Mouse (Mus musculus) kidney, adult 8-10 months (tissue): ENCODE data around the gene Ercc1.
A peak's percentile ranks its signal among the peaks of the same experiment; 100 is the strongest.

Experiments
- DNase-seq, 2 experiments: peaks; one replicate each; pipeline ENCODE4 v3.0.0; 2022

Gene Ercc1

DNA sequence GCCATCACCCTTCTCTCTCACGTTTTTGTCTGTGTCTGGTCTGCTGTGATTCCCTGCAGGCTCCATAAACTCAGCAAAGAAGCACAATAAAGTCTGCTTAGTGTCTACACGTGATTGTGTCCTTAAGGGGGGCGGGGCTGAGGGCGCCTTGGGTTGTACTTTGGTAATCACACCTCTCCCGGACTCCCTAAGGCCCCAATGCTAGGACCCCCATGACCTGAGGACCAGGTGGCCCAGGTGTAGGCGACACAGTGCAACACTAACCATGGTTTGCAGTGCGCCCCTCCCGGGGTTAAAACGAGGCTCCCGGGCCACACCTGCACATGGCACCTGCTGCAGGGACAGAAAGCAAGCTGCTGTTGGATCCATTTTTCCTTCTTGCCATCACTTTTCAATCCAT lies 3.3 kb upstream of the Ercc1 start:
- no peak for DNase-seq

DNA sequence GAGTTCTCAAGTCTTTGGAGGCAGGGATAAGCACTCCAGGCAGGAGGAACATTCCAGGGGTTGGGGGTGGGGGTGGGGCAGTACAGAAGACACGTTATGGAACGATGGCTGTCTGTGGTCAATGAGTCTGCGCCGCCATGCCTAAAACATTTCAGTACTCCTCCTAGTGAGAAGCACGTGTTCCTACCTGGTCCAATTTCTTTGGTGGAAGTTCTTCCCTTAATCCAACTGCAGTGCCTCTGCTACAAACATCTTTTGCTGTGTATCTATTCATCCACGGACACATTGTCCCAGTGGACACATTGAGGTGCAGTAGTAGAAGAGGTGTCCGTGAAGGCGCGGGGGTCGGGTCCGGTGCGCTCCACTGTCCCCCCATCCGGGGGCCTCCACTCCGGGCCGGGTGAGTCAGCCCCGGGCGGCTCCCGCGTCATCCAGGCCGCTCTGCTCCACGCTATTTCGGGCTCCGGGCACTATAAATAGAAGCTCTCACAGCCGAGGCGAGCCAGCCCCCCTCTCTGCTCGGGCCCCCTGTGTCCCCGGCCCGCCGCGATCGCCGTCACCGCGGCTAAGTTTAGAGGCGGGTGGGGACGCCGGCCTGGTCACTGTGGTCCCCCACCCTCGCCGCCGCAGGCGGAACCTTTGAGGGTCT lies 2.7 kb upstream of the Ercc1 start:
- no peak for DNase-seq

DNA sequence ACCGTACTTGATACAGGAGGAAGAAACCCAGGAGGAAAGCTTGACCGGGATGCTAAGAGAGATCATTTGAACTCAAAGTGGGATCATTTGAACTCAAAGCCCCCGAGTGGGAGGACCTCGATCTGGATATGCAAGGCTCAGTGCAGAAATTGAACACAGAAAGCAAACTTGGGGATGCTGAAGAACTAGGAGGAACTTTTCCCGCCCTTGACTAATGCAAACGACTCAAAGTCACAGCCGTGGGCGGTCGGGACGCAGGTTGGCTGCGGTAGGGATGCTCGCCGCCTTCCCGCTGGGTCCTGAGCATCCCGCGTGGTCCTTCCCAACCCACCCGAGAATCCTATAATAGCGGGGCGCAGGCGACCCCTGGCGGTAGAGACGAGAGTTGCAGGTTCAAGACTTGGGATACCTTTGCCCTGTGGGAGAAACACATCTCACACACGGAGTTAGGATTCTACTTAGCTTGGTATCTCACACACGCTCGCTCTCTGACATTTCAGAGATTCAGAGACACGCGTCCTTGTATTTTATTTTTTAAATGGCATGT lies 2.0 kb upstream of the Ercc1 start:
- DNase-seq = peak; percentile 77 to 89

DNA sequence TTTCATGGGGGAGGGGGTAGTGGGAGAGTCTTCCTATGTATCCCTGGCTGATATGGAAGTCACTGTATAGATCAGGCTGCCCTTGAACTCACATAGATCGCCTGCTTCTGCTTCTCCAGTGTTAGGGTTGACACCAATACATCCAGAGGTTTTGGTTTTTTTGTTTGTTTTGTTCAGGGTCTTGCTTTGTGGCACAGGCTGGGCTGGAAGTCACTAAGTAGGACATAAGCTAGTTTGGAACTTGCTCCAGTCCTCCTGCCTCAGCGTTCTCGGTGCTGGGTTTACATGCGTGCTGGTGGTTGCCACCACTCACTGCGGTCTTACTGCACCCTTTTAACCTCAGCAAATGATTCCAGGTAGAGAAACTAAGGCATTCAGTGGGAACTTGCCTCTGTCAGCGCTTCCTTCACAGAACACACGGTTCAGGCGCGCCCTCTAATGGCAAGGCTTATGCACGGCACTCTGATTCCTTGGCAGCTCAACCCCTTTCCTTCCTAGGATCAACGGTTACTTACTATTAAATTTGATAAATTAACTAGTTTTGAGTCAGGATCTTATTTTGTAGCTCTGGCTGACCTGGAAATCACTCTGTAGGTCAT lies 1.3 kb upstream of the Ercc1 start:
- peak; percentile 47 to 75 for DNase-seq

GRCm38 (mm10) chr7:19344938-19345471 lies 427 bp downstream of the Ercc1 start:
- peak; percentile 98 to 99 for DNase-seq

DNA sequence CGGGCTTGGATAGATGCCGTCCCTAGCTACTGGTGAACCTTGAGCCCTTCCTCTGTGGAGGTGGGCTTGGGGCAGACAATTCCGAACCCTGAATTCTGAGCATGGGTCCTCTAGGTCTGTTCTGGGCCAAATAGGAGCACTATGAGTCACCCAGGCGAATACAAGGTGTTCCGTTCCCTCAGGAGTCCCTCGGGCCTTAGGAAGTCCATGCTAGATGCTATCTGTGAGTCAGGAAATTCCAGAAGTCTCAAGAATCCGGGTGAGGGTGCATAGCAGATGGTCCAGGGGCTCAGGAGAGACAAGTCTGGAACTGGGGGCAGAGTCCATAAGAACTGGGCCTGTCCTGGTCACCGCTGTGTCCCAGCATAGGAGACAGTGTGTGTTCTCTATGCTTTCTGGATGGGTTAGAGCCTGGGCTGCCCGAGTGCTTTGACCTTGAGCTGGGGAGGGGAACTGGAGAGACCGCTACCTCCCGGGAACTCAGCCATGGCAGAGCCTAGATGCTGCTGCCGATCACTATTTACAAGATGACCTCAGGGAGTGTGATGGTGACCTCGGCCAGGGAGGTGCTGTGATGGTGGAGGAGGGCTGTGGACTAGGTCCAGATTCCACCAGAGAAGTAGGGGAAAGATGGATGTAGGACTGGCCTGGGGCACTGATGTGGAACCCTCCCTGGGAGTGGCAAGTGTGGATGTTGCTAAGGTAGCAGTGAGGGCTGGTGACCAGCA lies 4.8 kb downstream of the Ercc1 start:
- no peak for DNase-seq

GRCm38 (mm10) chr7:19350221-19350620 lies 5.6 kb downstream of the Ercc1 start:
- DNase-seq = no peak

- DNase-seq = no peak
These were observed 10.4 kb downstream of the Ercc1 start for GRCm38 (mm10) chr7:19354991-19355390.

- DNase-seq = no peak
These were observed 11.7 kb downstream of the Ercc1 start for GRCm38 (mm10) chr7:19356311-19356710.

DNA sequence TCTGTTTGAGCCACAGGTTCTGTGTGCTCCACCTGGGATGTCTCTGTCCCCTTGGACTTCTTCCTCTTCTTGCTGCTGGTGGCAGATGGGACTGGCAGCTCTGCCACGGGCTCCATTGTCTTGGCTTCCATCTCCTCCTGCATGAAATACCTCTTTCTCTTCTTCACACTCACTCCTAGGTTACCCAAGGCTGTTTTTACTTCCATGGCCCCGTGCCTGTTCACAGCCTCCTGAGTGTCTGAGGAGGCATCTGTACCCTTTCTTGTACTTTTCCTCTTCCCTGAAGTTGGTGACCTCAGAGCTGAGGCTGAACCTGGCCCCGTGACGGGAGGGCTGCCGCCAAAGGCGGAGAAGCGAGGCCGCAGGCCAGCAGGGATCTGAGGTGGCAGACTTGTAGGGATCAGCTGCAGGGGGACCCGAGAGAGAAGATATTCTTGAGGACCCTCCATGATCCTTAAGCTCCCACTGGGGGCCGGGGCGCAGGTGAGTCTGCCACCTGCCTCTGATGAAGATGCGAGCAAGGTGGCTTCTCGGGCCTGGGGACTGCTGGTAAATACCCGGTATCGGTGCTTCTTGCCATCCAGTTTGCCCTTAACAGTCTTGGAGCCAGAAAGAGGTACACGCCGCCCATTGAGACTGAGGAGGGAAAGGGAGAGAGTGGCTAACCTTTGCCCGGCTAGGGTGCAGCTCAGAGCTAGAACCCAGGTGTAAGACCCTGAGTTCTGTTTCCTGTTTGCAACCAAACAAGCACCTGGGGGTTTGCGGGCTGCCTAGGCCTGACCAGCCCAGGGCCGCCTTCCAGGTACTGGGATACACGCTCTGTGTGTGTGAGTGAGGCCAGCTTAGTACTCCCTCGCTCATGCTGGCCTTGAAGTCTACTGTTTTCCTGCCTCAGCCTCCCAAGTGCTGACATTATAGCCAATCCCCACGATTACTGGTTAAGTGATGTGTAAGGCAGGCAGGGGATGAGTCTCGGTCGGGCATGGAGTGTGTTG lies 13.1 kb downstream of the Ercc1 start:
- DNase-seq = no peak

DNA sequence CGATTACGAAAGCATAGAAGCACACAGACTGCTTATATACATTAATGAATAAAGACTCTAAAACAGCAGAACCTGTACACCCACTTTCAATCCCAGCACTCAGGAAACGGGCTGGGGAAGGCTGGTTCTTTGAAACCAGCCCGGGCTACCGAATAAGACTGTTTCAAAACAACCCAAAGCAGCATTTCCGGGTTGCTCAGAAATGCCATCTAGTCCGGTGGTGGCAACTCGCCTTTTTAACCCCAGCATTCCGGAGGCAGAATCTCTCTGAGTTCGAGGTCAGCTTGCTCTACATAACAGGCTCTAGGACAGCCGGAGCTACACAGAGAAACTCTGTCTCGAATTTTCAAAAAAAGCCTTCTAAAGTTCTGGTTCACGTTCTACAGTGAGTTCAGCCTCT lies 14.1 kb downstream of the Ercc1 start:
- DNase-seq = no peak

DNA sequence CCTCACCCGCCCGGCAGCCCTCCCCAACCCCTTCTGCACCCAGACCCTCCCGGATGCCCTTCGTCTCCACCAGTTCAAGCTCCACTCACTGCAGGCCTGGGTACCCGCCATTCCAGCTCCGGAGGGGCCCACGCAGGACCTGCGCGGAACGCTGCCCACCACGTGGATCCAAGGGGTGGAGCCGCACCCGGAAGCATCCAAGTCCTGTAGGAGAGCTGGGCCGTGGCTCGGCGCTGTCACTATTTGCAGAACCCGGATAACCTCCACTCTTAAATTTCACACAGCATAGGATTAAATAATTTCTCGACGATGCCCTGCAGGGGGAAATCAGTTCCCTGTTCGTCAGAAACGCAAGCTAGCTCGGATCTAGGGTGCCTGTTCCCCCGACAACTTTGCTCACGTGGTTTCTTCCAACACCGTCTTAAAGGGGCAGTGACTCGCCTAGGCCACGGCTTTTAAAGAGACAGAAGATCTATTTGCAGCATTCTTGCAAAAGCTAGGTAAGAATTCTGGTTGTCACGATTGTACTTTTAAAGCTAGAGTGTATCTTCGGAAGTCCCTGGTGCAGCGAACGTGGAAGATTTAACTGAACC lies 14.8 kb downstream of the Ercc1 start, which contains the start of the genes Cd3eap and Ppp1r13l:
Cd3eap (minus strand) TSS at position 185 of the 593 bp plus-strand sequence.
Ppp1r13l (plus strand) TSS at position 451 of the 593 bp plus-strand sequence.
- DNase-seq = peak; percentile 83 to 86

DNA sequence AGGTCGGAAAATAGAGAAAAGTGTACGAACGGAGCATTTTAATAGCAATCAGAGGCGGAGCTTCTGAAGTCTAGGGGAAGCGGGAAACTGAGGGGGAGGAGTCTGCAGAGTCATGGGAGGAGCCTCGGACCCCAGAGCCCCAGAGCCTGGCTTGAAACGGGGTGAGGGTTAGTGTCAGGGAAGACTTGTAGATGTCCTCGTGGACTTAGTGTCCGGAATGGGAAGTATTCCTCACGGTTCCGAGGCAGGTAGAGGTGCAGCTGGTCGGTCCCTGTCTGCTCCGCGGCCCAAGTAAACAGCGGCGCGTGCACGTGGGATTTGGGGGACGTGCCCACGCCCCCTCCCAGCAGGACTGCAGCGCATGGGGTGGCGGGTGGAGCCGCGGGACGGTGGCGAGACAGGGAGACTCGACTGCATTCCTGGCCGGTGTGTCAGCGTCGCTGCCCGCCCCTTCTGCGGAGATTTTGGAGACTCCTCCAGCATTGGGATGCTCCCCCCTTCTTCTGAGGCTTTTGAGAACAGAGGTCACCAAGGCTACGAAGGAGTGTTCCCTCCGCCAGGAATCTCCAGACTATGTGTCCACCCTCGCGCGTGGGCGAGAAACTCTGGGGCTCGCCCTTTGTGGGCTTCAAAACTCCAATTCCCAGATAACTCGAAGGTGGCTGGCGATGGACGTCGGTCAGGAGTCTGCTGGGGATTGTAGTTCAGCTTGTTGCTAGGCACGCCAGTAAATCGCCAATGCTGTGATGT lies 15.5 kb downstream of the Ercc1 start:
- peak; percentile 78 to 80 for DNase-seq

DNA sequence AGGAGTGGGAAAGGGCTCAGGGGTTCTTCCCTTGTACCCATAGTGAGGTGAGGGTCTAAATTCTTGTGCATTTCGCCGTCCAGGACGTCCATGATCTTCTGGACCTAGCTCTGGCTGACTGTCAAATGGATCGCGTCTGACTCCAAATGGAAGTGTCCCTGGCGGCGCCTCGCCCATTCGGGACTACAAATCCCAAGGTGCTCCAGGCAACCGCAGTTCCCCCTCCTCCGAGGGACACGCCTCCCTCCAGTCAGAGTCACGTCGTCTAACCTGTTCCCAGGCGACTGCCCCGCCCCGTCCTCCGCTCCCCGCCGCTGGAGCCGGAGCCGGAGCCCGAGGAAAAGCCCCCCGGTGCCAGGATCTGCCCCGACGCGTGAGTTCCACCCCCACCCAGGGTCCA lies 16.4 kb downstream of the Ercc1 start:
- DNase-seq = peak; percentile 94 to 96

DNA sequence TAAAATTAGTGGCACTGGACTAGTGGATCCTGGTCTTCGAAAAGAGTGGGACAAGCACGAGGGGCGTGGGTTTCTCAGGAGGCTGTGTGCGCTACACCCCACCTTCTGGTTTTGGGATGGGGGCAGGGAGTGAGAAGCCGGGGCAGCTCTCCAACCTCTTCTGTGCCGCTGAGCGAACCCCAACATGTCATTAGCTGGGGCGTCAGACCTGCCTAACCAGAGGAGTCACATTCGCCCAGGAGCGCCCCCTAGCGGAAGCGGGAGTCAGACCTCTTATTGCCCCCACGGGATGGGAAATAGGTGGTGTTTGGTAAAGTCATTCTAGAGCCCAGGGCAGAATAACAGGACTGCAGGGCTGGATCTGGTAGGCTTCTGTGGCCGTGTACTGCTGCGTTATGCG lies 17.1 kb downstream of the Ercc1 start:
- peak; percentile 66 to 79 for DNase-seq

DNA sequence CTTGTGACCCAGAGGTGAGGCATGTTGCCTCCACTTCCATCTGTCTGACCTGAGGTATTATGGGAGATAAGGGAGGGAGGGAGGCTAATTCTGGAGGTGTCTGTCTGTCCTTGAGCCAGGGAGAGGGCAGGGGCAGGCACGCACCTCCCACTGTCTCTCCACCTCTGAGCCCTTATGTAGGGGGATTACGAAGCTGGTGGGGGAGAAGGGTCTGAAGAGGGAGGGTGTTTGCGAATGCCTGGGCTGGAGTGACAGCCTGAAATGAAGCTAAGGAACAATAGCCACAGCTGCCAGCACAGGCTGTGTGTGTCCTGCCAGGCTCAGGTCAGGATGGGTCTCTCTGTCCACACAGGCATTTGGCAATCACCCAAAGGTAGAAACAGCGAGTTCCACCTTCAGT lies 17.7 kb downstream of the Ercc1 start:
- DNase-seq = no peak

- DNase-seq = peak; percentile 77 to 89
These were observed 19.3 kb downstream of the Ercc1 start for GRCm38 (mm10) chr7:19363881-19364280.

DNA sequence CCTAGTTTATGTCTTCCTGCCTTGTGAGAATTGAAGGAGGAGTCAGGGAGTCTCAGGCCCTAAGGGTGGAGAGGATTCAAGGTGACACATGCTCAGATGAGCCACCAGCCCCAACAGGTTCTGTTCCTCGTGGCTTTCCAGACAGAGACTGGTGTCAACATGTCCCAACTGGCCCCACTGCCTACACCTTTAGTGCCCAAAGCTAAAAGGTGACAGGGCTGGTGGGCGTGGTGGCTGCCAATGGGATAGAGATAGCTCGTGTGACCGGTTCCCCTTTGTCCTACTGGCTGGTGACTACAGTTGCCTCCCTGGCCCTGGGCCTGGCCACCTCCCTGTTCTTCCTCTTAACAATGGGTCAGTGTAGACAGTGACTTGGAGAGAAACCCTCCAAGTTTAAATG lies 20.8 kb downstream of the Ercc1 start:
- no peak for DNase-seq

- peak in 1 of 2 experiments; percentile 62 for DNase-seq
These were observed 23.8 kb downstream of the Ercc1 start for GRCm38 (mm10) chr7:19368380-19368779.

DNA sequence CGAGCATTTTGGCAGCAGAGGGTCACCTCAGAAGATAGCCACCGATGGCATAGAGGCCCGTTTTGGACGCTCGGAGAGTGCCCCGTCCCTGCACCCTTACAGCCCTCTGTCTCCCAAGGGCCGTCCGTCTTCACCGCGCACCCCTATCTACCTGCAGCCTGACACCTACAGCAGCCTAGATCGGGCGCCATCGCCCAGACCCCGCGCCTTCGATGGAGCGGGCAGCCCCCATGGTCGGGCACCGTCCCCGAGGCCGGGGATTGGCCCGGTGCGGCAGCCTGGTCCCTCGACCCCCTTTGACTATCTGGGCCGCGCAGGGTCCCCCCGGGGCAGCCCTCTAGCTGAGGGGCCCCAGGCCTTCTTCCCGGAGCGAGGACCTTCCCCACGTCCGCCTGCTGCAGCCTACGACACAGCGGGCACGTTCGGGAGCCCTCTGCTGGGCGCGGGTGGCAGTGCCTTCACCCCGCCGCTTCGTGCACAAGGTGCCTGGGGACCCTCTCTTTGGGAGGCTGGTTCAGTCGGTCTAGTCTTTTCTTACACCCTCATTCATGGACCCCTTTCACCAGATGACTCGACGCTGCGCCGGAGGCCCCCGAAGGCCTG lies 25.3 kb downstream of the Ercc1 start:
- DNase-seq = peak in 1 of 2 experiments; percentile 56
